In the genomic region with DNA sequence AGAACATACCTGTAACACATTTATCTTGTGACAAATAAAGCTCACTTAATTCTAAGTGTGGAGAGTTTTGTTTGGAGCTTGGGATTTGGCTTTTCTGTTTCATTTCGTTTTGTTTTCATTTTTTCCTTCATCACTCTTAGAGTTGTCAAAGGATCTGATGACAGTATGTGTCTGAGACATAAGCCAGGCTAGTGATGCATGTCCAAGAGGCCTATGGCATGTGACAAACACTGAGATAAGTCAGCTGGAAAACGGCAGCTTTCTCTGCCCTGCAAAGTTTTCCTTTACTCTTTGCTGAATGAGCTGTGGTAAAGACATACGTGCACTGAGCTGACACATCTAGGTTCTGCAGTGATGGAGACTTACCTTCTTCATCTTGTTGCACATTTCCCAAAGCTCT, we compare ENCODE assay signal across 23 mouse cellular contexts. TPM values are rescaled to one million over a fixed set of nuclear protein-coding genes. Genes with fewer than 3 reads are reported as not detected.
DNase-seq lines count a peak whose midpoint lies in the region; ATAC-seq lines count a peak whose summit lies in the region.
"Had no signal": no experiment of that assay in that cellular context is flagged by ENCODE, and none has a peak within 500 bp of the region (broad histone marks: within the 10 kb centered on the region; RNA-seq: fewer than 3 reads in every experiment).

No protein-coding gene starts in this region.

- H3K27ac ChIP-seq in heart, embryonic 12.5 days (ENCODE audit: poor library complexity, severe bottlenecking), result no peak overlapping the region
- no peak overlapping the region for H3K27ac ChIP-seq in stomach, embryonic 14.5 days (ENCODE audit: low read length)
- H3K27ac ChIP-seq: embryonic facial prominence, embryonic 15.5 days; hindbrain, embryonic 13.5 days; layer of hippocampus, adult 2 months; left cerebral cortex, adult 2 months; limb, embryonic 10.5 days had no signal

- peaks cover 16% of the 10 kb centered on the region for H3K4me1 ChIP-seq in heart, embryonic 12.5 days (replicated peaks)
- H3K4me1 ChIP-seq in stomach, embryonic 14.5 days (ENCODE audit: control insufficient read depth, insufficient read depth, low read length), result 0 out of 2 replicates have a peak, but pooled peaks cover 5% of the 10 kb centered on the region
- H3K4me1 ChIP-seq: embryonic facial prominence, embryonic 15.5 days; hindbrain, embryonic 13.5 days; limb, embryonic 10.5 days had no signal

- H3K4me3 ChIP-seq in heart, embryonic 12.5 days, result no peak overlapping the region
- H3K4me3 ChIP-seq in stomach, embryonic 14.5 days (ENCODE audit: low read depth, low read length), result no peak overlapping the region
- H3K4me3 ChIP-seq: embryonic facial prominence, embryonic 15.5 days; hindbrain, embryonic 13.5 days; layer of hippocampus, adult 2 months; left cerebral cortex, adult 2 months; limb, embryonic 10.5 days had no signal

- peak; percentile 84 for ATAC-seq in heart, embryonic 12.5 days (ENCODE audit: insufficient number of reproducible peaks, low FRiP score)
- peak; percentile 61; the same call in 1 of the 2 replicates for ATAC-seq in stomach, embryonic 14.5 days (ENCODE audit: insufficient number of reproducible peaks, insufficient read depth, low FRiP score, low read depth)
- ATAC-seq: activated CD4-positive, CD25-positive, alpha-beta regulatory T cell, adult 4 months; CD4-positive, CD25-positive, alpha-beta regulatory T cell, adult 4 months; liver, postnatal 0 days had no signal

- peak; percentile 67 to 69 for DNase-seq in heart, adult 18-20 months
- no peak for DNase-seq in heart, postnatal 36 days
- DNase-seq in heart, postnatal 4 days, result peak; percentile 32
- DNase-seq in layer of hippocampus, adult 8-10 months (ENCODE audit: low spot score in 2 of 2), result no peak
- no peak for DNase-seq in right cerebral cortex, postnatal 10 days (ENCODE audit: low spot score in 2 of 2)
- no peak for DNase-seq in cerebellum, postnatal 14 days
- DNase-seq: adrenal gland, postnatal 10 days; cerebellum, adult 9-11 months; kidney, adult 8-10 months; kidney, postnatal 14 days; liver, postnatal 0 days; retina, postnatal 1 day; thymus, adult 18-20 months had no signal

- peaks cover 44% of the 10 kb centered on the region for H3K27me3 ChIP-seq in heart, embryonic 12.5 days (replicated peaks)
- H3K27me3 ChIP-seq in stomach, embryonic 14.5 days (ENCODE audit: control insufficient read depth, insufficient read depth, low read length), result no peaks in the 10 kb centered on the region
- H3K27me3 ChIP-seq: embryonic facial prominence, embryonic 15.5 days; hindbrain, embryonic 13.5 days had no signal

- H3K9me3 ChIP-seq in heart, embryonic 12.5 days (replicated peaks), result no peaks in the 10 kb centered on the region
- no peaks in the 10 kb centered on the region for H3K9me3 ChIP-seq in stomach, embryonic 14.5 days (ENCODE audit: control insufficient read depth, low read depth, low read length)
- H3K9me3 ChIP-seq: embryonic facial prominence, embryonic 15.5 days; G1E; hindbrain, embryonic 13.5 days; limb, embryonic 10.5 days had no signal

- peak overlapping the region; percentile 5; the same call in 1 of the 2 replicates for H3K4me2 ChIP-seq in heart, embryonic 12.5 days
- H3K4me2 ChIP-seq in stomach, embryonic 14.5 days (replicated peaks; ENCODE audit: low read depth, low read length), result no peak overlapping the region
- H3K4me2 ChIP-seq: embryonic facial prominence, embryonic 15.5 days; hindbrain, embryonic 13.5 days had no signal

- H3K36me3 ChIP-seq in heart, embryonic 12.5 days, result no peaks in the 10 kb centered on the region
- H3K36me3 ChIP-seq in stomach, embryonic 14.5 days (ENCODE audit: control insufficient read depth, insufficient read depth, low read length), result no peaks in the 10 kb centered on the region
- H3K36me3 ChIP-seq: embryonic facial prominence, embryonic 15.5 days; G1E; hindbrain, embryonic 13.5 days; limb, embryonic 10.5 days had no signal

- WGBS in heart, embryonic 12.5 days, result 8% methylated on average over 3 of the region's 3 CpGs
- 23% methylated on average over 3 of the region's 3 CpGs for WGBS in stomach, embryonic 14.5 days

- no peak overlapping the region for H3K9ac ChIP-seq in heart, embryonic 12.5 days
- H3K9ac ChIP-seq in stomach, embryonic 14.5 days (replicated peaks; ENCODE audit: low read depth, low read length), result no peak overlapping the region
- H3K9ac ChIP-seq: embryonic facial prominence, embryonic 15.5 days; hindbrain, embryonic 13.5 days; liver, postnatal 0 days had no signal

- intact Hi-C loops in heart, postnatal 36 days (cut with DNase I), result loop anchor here (5.0 kb wide), 1 partner anchor 124 kb away; no protein-coding TSS in a partner anchor

RNA-seq across cellular contexts. Expression of a gene that starts 58.3 kb away (rescaled TPM):
- 100 to 1,000 TPM; 127 to 137 TPM for total RNA-seq in heart, adult 18-20 months (2021)
- 100 to 1,000 TPM; 130 to 142 TPM for total RNA-seq in heart, postnatal 36 days (2021)
- 18.9 TPM in 2 replicates for polyA plus RNA-seq in heart, embryonic 12.5 days (2016; fragmentation: Nextera tagmentation; extraction: Ambion mirVana)
- 10 to 100 TPM; 17.5 to 20.0 TPM for total RNA-seq in heart, postnatal 4 days (2021)
- polyA plus RNA-seq in stomach, embryonic 14.5 days (2014; fragmentation: Nextera tagmentation; extraction: Ambion mirVana), result 25.2 and 27.2 TPM in 2 replicates
- total RNA-seq in layer of hippocampus, adult 8-10 months (2022), result 10 to 100 TPM; 38.4 to 45.3 (median 40.3) TPM

Comparison
In these comparisons a context has a peak if more than half of its experiments do, and no peak if none do; other contexts are left out.
1. DNase-seq: peak in heart, adult 18-20 months (2 of 2) and heart, postnatal 4 days (single experiment); none in heart, postnatal 36 days (0 of 2), layer of hippocampus, adult 8-10 months (0 of 2), right cerebral cortex, postnatal 10 days (0 of 2) and cerebellum, postnatal 14 days (0 of 2).